Mouse (Mus musculus) spleen, adult 2 months (tissue): ENCODE results near the gene Pdzk1. TPM values are rescaled to one million over a fixed set of nuclear protein-coding genes. Genes with fewer than 3 reads are reported as not detected.

Source experiments
- DNase-seq, 2 experiments: peaks; one replicate each; pipeline versions ENCODE4 v3.0.0 to v3.0.0-alpha.2; 2012 to 2021; ENCODE audit warnings: low spot score in 2 of 2, low read depth in 1 of 2
- H3K27ac ChIP-seq: fragments of 200-500 bp; 2 replicates; pipeline ENCODE4 v1.5.1; 2012; ENCODE audit warnings: low read length, inconsistent platforms; ENCODE audit not compliant: insufficient read depth
- H3K27me3 ChIP-seq: fragments of 200-500 bp; 2 replicates; pipeline ENCODE4 v1.6.1; 2012; ENCODE audit warnings: mild to moderate bottlenecking, moderate library complexity, low read length, inconsistent platforms; ENCODE audit not compliant: control insufficient read depth, insufficient read depth
- H3K36me3 ChIP-seq: fragments of 200-500 bp; 2 replicates; pipeline ENCODE4 v1.6.1; 2012; ENCODE audit warnings: mild to moderate bottlenecking, low read length, inconsistent platforms; ENCODE audit not compliant: control insufficient read depth, insufficient read depth
- H3K4me1 ChIP-seq: fragments of 200-500 bp; 2 replicates; pipeline ENCODE4 v1.6.1; 2011; ENCODE audit warnings: inconsistent platforms; ENCODE audit not compliant: control insufficient read depth, insufficient read depth, insufficient read length
- H3K4me3 ChIP-seq: fragments of 200-500 bp; 2 replicates; pipeline ENCODE4 v1.5.1; 2011; ENCODE audit warnings: mild to moderate bottlenecking, inconsistent platforms; ENCODE audit not compliant: insufficient read depth, insufficient read length; ENCODE audit errors: extremely low read depth
- CTCF ChIP-seq: fragments of 200-500 bp; IDR thresholded peaks from 2 replicates; pipeline ENCODE4 v1.5.1; 2011; ENCODE audit warnings: mild to moderate bottlenecking, inconsistent platforms; ENCODE audit not compliant: insufficient read depth, insufficient read length, insufficient replicate concordance; ENCODE audit errors: extremely low read depth
- POLR2A ChIP-seq: fragments of 200-500 bp; IDR thresholded peaks from 2 replicates; pipeline ENCODE4 v1.6.1; 2011; ENCODE audit warnings: low read depth, low read length, inconsistent platforms
- WGBS: fragments of 180-500 bp; shearing (Covaris S2); methylation state at CpG from one replicate; pipeline ENCODE4 v1.1.7; 2018; 5-methylcytosine and 5-hydroxymethylcytosine counted together
- polyA plus RNA-seq: library from polyadenylated mRNA; depleted of rRNA; stranded (reverse); fragments of >200 nt; gene quantifications from 2 replicates; pipeline ENCODE4 v1.2.3, GENCODE M21; 2012

Pdzk1 gene
- polyA plus RNA-seq, 1 experiment = 0.11 TPM

- no peaks in the 10 kb centered on the region; the same call in 1 of the 2 replicates for H3K4me1 ChIP-seq
- no peak for DNase-seq
Observed at GRCm38 (mm10) chr3:96808651-96809050, 20.4 kb upstream of the Pdzk1 start.

GRCm38 (mm10) chr3:96811232-96811631 lies 17.9 kb upstream of the Pdzk1 start:
- no peak for TF ChIP-seq POLR2A
- TF ChIP-seq CTCF = no peak
- Histone ChIP-seq H3K27ac (no peak overlapping the region), H3K27me3 (no peaks in the 10 kb centered on the region), H3K4me3 (no peak overlapping the region), H3K36me3 (no peaks in the 10 kb centered on the region), H3K4me1 (no peaks in the 10 kb centered on the region; the same call in 1 of the 2 replicates)
- DNase-seq = no peak
- 88% methylated on average over 3 of the region's 3 CpGs for WGBS

More at GRCm38 (mm10) chr3:96808651-96809050, 20.4 kb upstream of the Pdzk1 start:
- 88% methylated on average over 3 of the region's 3 CpGs for WGBS
- no peak for TF ChIP-seq CTCF
- no peak for TF ChIP-seq POLR2A
- Histone ChIP-seq H3K36me3 (no peaks in the 10 kb centered on the region), H3K4me3 (no peak overlapping the region), H3K27ac (no peak overlapping the region), H3K27me3 (no peaks in the 10 kb centered on the region)

GRCm38 (mm10) chr3:96812395-96813091 lies 16.5 kb upstream of the Pdzk1 start:
- Histone ChIP-seq H3K36me3 (no peaks in the 10 kb centered on the region), H3K4me3 (no peak overlapping the region), H3K27me3 (no peaks in the 10 kb centered on the region), H3K27ac (no peak overlapping the region), H3K4me1 (no peaks in the 10 kb centered on the region; the same call in 1 of the 2 replicates)
- TF ChIP-seq POLR2A (no peak), CTCF (peak; percentile 76)
- peak; percentile 37 to 75 for DNase-seq
- 24% methylated on average over 20 of the region's 20 CpGs for WGBS

GRCm38 (mm10) chr3:96813106-96813505 lies 16.0 kb upstream of the Pdzk1 start:
- H3K4me1 ChIP-seq = no peaks in the 10 kb centered on the region; the same call in 1 of the 2 replicates
- no peaks in the 10 kb centered on the region for H3K27me3 ChIP-seq
- H3K4me3 ChIP-seq = peak overlapping the region; percentile 10; the same call in 1 of the 2 replicates
- WGBS = 17% methylated on average over 9 of the region's 9 CpGs
- no peaks in the 10 kb centered on the region for H3K36me3 ChIP-seq
- TF ChIP-seq CTCF (no peak), POLR2A (no peak)
- no peak overlapping the region for H3K27ac ChIP-seq
- no peak for DNase-seq

GRCm38 (mm10) chr3:96813591-96814244 lies 15.4 kb upstream of the Pdzk1 start:
- peak overlapping the region; percentile 10; the same call in 1 of the 2 replicates for H3K4me3 ChIP-seq

GRCm38 (mm10) chr3:96814342-96814741 lies 14.7 kb upstream of the Pdzk1 start:
- H3K4me1 ChIP-seq = no peaks in the 10 kb centered on the region; the same call in 1 of the 2 replicates
- H3K36me3 ChIP-seq = no peaks in the 10 kb centered on the region
- TF ChIP-seq POLR2A (no peak), CTCF (no peak)
- no peak for DNase-seq
- H3K4me3 ChIP-seq = no peak overlapping the region
- no peaks in the 10 kb centered on the region for H3K27me3 ChIP-seq
- WGBS = 29% methylated on average over 6 of the region's 6 CpGs
- 0 out of 2 replicates have a peak overlapping the region, but pooled peaks have one; percentile 19 for H3K27ac ChIP-seq

More at GRCm38 (mm10) chr3:96813591-96814244, 15.4 kb upstream of the Pdzk1 start:
- no peak for DNase-seq
- H3K36me3 ChIP-seq = no peaks in the 10 kb centered on the region
- H3K27me3 ChIP-seq = no peaks in the 10 kb centered on the region
- H3K4me1 ChIP-seq = no peaks in the 10 kb centered on the region; the same call in 1 of the 2 replicates
- no peak overlapping the region for H3K27ac ChIP-seq
- 43% methylated on average over 7 of the region's 7 CpGs for WGBS
- TF ChIP-seq CTCF = no peak
- no peak for TF ChIP-seq POLR2A
